Mouse (Mus musculus) stomach, embryonic 14.5 days (tissue): Measurements from ENCODE around the gene Olfr411. TPM values are rescaled to one million over a fixed set of nuclear protein-coding genes. Genes with fewer than 3 reads are reported as not detected.

Source experiments
- ATAC-seq: fragments of 200-750 bp; cut with Nextera tagmentation; 2 replicates; pipeline ENCODE4 v1.8.0; 2017; ENCODE audit warnings: low read depth, moderate TSS enrichment; ENCODE audit not compliant: insufficient number of reproducible peaks, insufficient read depth, low FRiP score
- H3K27ac ChIP-seq: fragments of 300-500 bp; sonication (generic); 2 replicates; pipeline ENCODE4 v1.5.1; 2014; ENCODE audit warnings: mild to moderate bottlenecking, low read length, moderate library complexity, mixed read lengths
- H3K27me3 ChIP-seq: fragments of 300-500 bp; sonication (generic); 2 replicates; pipeline ENCODE4 v1.6.1; 2014; ENCODE audit warnings: low read length, control low read depth, mixed read lengths; ENCODE audit not compliant: control insufficient read depth, insufficient read depth
- H3K36me3 ChIP-seq: fragments of 300-500 bp; sonication (generic); 2 replicates; pipeline ENCODE4 v1.6.1; 2014; ENCODE audit warnings: mild to moderate bottlenecking, control low read depth, low read length, moderate library complexity, mixed read lengths; ENCODE audit not compliant: control insufficient read depth, insufficient read depth
- H3K4me1 ChIP-seq: fragments of 300-500 bp; sonication (generic); 2 replicates; pipeline ENCODE4 v1.6.1; 2014; ENCODE audit warnings: low read length, control low read depth, mixed read lengths; ENCODE audit not compliant: control insufficient read depth, insufficient read depth
- H3K4me2 ChIP-seq: fragments of 300-500 bp; sonication (generic); replicated peaks from 2 replicates; pipeline ENCODE4 v1.6.1; 2014; ENCODE audit warnings: low read depth, low read length, control low read depth
- H3K4me3 ChIP-seq: fragments of 300-500 bp; sonication (generic); 2 replicates; pipeline ENCODE4 v1.5.1; 2014; ENCODE audit warnings: low read depth, low read length, control low read depth
- H3K9ac ChIP-seq: fragments of 300-500 bp; sonication (generic); replicated peaks from 2 replicates; pipeline ENCODE4 v1.6.1; 2014; ENCODE audit warnings: low read depth, mild to moderate bottlenecking, control low read depth, low read length, moderate library complexity, mixed read lengths
- H3K9me3 ChIP-seq: fragments of 300-500 bp; sonication (generic); 2 replicates; pipeline ENCODE4 v1.6.1; 2016; ENCODE audit warnings: low read depth, low read length, control low read depth; ENCODE audit not compliant: control insufficient read depth
- WGBS: fragments of 180-500 bp; shearing (Covaris S2); extraction: QIAGEN DNeasy Blood & Tissue Kit; methylation state at CpG from one replicate; pipeline ENCODE4 v1.1.7; 2014; 5-methylcytosine and 5-hydroxymethylcytosine counted together
- polyA plus RNA-seq: library from polyadenylated mRNA; unstranded; fragments of >200 nt; fragmentation: Nextera tagmentation; extraction: Ambion mirVana; gene quantifications from 2 replicates; pipeline ENCODE4 v1.2.1, GENCODE M21; 2014

Gene Olfr411
- polyA plus RNA-seq, result not detected in 2 replicates

- H3K4me3 ChIP-seq, result no peak within 1 kb of the TSS
- H3K36me3 ChIP-seq, result no peaks in the 10 kb centered on the region
- H3K4me2 ChIP-seq, result no peak within 1 kb of the TSS
- 84% methylated on average over 3 of the region's 3 CpGs for WGBS
- H3K4me1 ChIP-seq, result no peaks in the 10 kb centered on the region
- no peak for ATAC-seq
- H3K27ac ChIP-seq, result no peak within 1 kb of the TSS
- H3K9me3 ChIP-seq, result no peaks in the 10 kb centered on the region
- H3K27me3 ChIP-seq, result no peaks in the 10 kb centered on the region
- no peak within 1 kb of the TSS for H3K9ac ChIP-seq
Measured at GRCm38 (mm10) chr11:74352550-74352949, at the start of gene Olfr411. TSS of gene Olfr411 (minus strand) at chr11:74352650.

GRCm38 (mm10) chr11:74402126-74402525 is 49.7 kb upstream of the Olfr411 start:
- Histone ChIP-seq H3K27me3 (no peaks in the 10 kb centered on the region), H3K9ac (no peak overlapping the region), H3K9me3 (no peaks in the 10 kb centered on the region), H3K27ac (no peak overlapping the region), H3K4me1 (no peaks in the 10 kb centered on the region), H3K4me2 (no peak overlapping the region), H3K36me3 (no peaks in the 10 kb centered on the region), H3K4me3 (no peak overlapping the region)
- ATAC-seq, result no peak
- 45% methylated on average over 2 of the region's 2 CpGs for WGBS

- Histone ChIP-seq H3K9me3 (no peaks in the 10 kb centered on the region), H3K27me3 (no peaks in the 10 kb centered on the region), H3K4me3 (no peak overlapping the region), H3K9ac (no peak overlapping the region), H3K4me1 (no peaks in the 10 kb centered on the region), H3K36me3 (no peaks in the 10 kb centered on the region), H3K27ac (no peak overlapping the region), H3K4me2 (no peak overlapping the region)
- 77% methylated on average over 18 of the region's 18 CpGs for WGBS
- no peak for ATAC-seq
Measured at GRCm38 (mm10) chr11:74395583-74395982, 43.1 kb upstream of the Olfr411 start.

GRCm38 (mm10) chr11:74393489-74393888 is 41.0 kb upstream of the Olfr411 start:
- H3K4me3 ChIP-seq, result no peak overlapping the region
- H3K27me3 ChIP-seq, result no peaks in the 10 kb centered on the region
- no peaks in the 10 kb centered on the region for H3K9me3 ChIP-seq
- WGBS, result 83% methylated on average over 5 of the region's 5 CpGs
- ATAC-seq, result 0 out of 2 replicates have a peak, but pooled peaks have one; percentile 48
- no peak overlapping the region for H3K27ac ChIP-seq
- no peaks in the 10 kb centered on the region for H3K36me3 ChIP-seq
- H3K4me1 ChIP-seq, result no peaks in the 10 kb centered on the region
- H3K9ac ChIP-seq, result no peak overlapping the region
- H3K4me2 ChIP-seq, result no peak overlapping the region

GRCm38 (mm10) chr11:74392903-74393302 is 40.5 kb upstream of the Olfr411 start:
- Histone ChIP-seq H3K27me3 (no peaks in the 10 kb centered on the region), H3K9ac (no peak overlapping the region), H3K4me2 (no peak overlapping the region), H3K4me1 (no peaks in the 10 kb centered on the region), H3K36me3 (no peaks in the 10 kb centered on the region), H3K9me3 (no peaks in the 10 kb centered on the region), H3K27ac (no peak overlapping the region), H3K4me3 (no peak overlapping the region)
- 78% methylated on average over 6 of the region's 6 CpGs for WGBS
- no peak for ATAC-seq

- no peaks in the 10 kb centered on the region for H3K27me3 ChIP-seq
- no peak overlapping the region for H3K9ac ChIP-seq
- H3K9me3 ChIP-seq, result no peaks in the 10 kb centered on the region
- H3K4me1 ChIP-seq, result no peaks in the 10 kb centered on the region
- ATAC-seq, result no peak
- 77% methylated on average over 11 of the region's 11 CpGs for WGBS
- no peaks in the 10 kb centered on the region for H3K36me3 ChIP-seq
- H3K4me3 ChIP-seq, result no peak overlapping the region
- H3K27ac ChIP-seq, result no peak overlapping the region
- H3K4me2 ChIP-seq, result no peak overlapping the region
Measured at GRCm38 (mm10) chr11:74391899-74392298, 39.4 kb upstream of the Olfr411 start.

GRCm38 (mm10) chr11:74387203-74387602 is 34.8 kb upstream of the Olfr411 start:
- Histone ChIP-seq H3K4me1 (no peaks in the 10 kb centered on the region), H3K27me3 (no peaks in the 10 kb centered on the region), H3K27ac (no peak overlapping the region), H3K9ac (no peak overlapping the region), H3K36me3 (no peaks in the 10 kb centered on the region), H3K4me3 (no peak overlapping the region), H3K4me2 (no peak overlapping the region), H3K9me3 (no peaks in the 10 kb centered on the region)
- WGBS, result 73% methylated on average over 5 of the region's 5 CpGs
- no peak for ATAC-seq

GRCm38 (mm10) chr11:74385674-74386073 is 33.2 kb upstream of the Olfr411 start:
- Histone ChIP-seq H3K27ac (no peak overlapping the region), H3K27me3 (no peaks in the 10 kb centered on the region), H3K4me2 (no peak overlapping the region), H3K9ac (no peak overlapping the region), H3K4me1 (no peaks in the 10 kb centered on the region), H3K9me3 (no peaks in the 10 kb centered on the region), H3K36me3 (no peaks in the 10 kb centered on the region), H3K4me3 (no peak overlapping the region)
- WGBS, result 36% methylated on average over 9 of the region's 9 CpGs
- ATAC-seq, result no peak

- Histone ChIP-seq H3K27me3 (no peaks in the 10 kb centered on the region), H3K4me1 (no peaks in the 10 kb centered on the region), H3K4me3 (no peak overlapping the region), H3K4me2 (no peak overlapping the region), H3K9me3 (no peaks in the 10 kb centered on the region), H3K36me3 (no peaks in the 10 kb centered on the region), H3K9ac (no peak overlapping the region), H3K27ac (no peak overlapping the region)
- 41% methylated on average over 4 of the region's 4 CpGs for WGBS
- no peak for ATAC-seq
Measured at GRCm38 (mm10) chr11:74379166-74379873, 26.9 kb upstream of the Olfr411 start.
